Comparison of ENCODE assay signal across 15 mouse cellular contexts in the genomic region with DNA sequence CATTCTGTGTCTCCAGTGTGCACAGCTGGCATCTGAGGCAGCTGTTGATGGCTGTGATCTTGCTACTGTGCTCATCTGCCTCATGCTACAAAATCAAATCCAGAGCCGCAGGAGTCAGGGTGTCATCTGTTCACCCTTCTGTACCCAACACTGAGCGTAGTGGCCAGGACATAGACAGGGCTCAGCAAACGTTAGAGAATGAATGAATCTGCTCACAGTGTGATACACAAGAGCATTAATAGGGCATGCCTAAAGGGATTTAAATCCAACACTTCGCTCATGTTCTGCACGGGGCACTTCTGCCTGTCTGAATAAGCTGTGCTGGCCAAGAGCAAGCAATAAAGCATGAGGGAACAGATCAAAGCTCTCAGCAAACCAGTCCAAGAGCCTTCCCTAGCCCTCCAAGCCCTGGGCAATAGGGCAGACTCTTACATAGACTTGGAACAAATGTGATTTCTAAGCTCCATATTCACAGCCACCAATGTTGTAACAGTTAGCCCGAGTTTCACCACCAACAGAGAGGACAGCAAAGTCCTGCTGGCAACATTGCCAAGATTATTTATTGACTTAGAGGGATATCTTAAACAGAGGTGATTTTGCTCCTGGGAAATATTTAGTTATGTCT.
A peak's percentile ranks its signal among the peaks of the same experiment; 100 is the strongest.
DNase-seq lines count a peak whose midpoint lies in the region; ATAC-seq and TF ChIP-seq lines count a peak whose summit lies in the region.
"Had no signal": no experiment of that assay in that cellular context is flagged by ENCODE, and none has a peak within 500 bp of the region (broad histone marks: within the 10 kb centered on the region; RNA-seq: fewer than 3 reads in every experiment).

No protein-coding gene starts in this region.

- H3K27me3 ChIP-seq in kidney, embryonic 14.5 days (ENCODE audit: control insufficient read depth, insufficient read depth, low read length): no peaks in the 10 kb centered on the region
- H3K27me3 ChIP-seq in lung, postnatal 0 days (replicated peaks; ENCODE audit: insufficient read depth, low read length): no peaks in the 10 kb centered on the region
- no peaks in the 10 kb centered on the region for H3K27me3 ChIP-seq in midbrain, embryonic 15.5 days (replicated peaks)
- no peaks in the 10 kb centered on the region for H3K27me3 ChIP-seq in embryonic facial prominence, embryonic 10.5 days (replicated peaks; ENCODE audit: low read depth, poor library complexity, severe bottlenecking)
- H3K27me3 ChIP-seq: embryonic facial prominence, embryonic 12.5 days; limb, embryonic 12.5 days; neural tube, embryonic 13.5 days; stomach, embryonic 15.5 days had no signal

- TF ChIP-seq CTCF in lung, postnatal 0 days (IDR thresholded peaks at IDR 0.05): no peak

- H3K9me3 ChIP-seq in kidney, embryonic 14.5 days (ENCODE audit: control insufficient read depth, low read length): no peaks in the 10 kb centered on the region
- H3K9me3 ChIP-seq in lung, postnatal 0 days (ENCODE audit: low read length): no peaks in the 10 kb centered on the region
- no peaks in the 10 kb centered on the region for H3K9me3 ChIP-seq in midbrain, embryonic 15.5 days
- no peaks in the 10 kb centered on the region for H3K9me3 ChIP-seq in embryonic facial prominence, embryonic 10.5 days
- H3K9me3 ChIP-seq: embryonic facial prominence, embryonic 12.5 days; forebrain, embryonic 10.5 days; limb, embryonic 12.5 days; neural tube, embryonic 13.5 days; stomach, embryonic 15.5 days had no signal

- DNase-seq in kidney, adult 11 months: peak; percentile 23
- DNase-seq in lung, postnatal 0 days (ENCODE audit: low spot score): peak; percentile 36
- DNase-seq in lung, postnatal 25 days (ENCODE audit: low spot score): no peak
- peak; percentile 90 for DNase-seq in gonadal fat pad, adult 2 months (ENCODE audit: low read depth)
- no peak for DNase-seq in embryonic facial prominence, embryonic 10.5 days (ENCODE audit: low spot score)
- DNase-seq: cerebellum, adult 11-12 months; gastrocnemius, postnatal 14 days had no signal

- H3K36me3 ChIP-seq in kidney, embryonic 14.5 days (ENCODE audit: control insufficient read depth, insufficient read depth, low read length): no peaks in the 10 kb centered on the region
- no peaks in the 10 kb centered on the region for H3K36me3 ChIP-seq in lung, postnatal 0 days (ENCODE audit: insufficient read depth, low read length)
- H3K36me3 ChIP-seq in midbrain, embryonic 15.5 days (replicated peaks): no peaks in the 10 kb centered on the region
- no peaks in the 10 kb centered on the region for H3K36me3 ChIP-seq in embryonic facial prominence, embryonic 10.5 days (replicated peaks)
- H3K36me3 ChIP-seq: embryonic facial prominence, embryonic 12.5 days; forebrain, embryonic 10.5 days; limb, embryonic 12.5 days; neural tube, embryonic 13.5 days; stomach, embryonic 15.5 days had no signal

- H3K4me3 ChIP-seq in kidney, embryonic 14.5 days (ENCODE audit: low read length): no peak overlapping the region
- no peak overlapping the region for H3K4me3 ChIP-seq in lung, postnatal 0 days (ENCODE audit: low read depth, low read length)
- H3K4me3 ChIP-seq in midbrain, embryonic 15.5 days: no peak overlapping the region
- H3K4me3 ChIP-seq in embryonic facial prominence, embryonic 10.5 days: no peak overlapping the region
- H3K4me3 ChIP-seq: embryonic facial prominence, embryonic 12.5 days; forebrain, embryonic 10.5 days; limb, embryonic 12.5 days; neural tube, embryonic 13.5 days; stomach, embryonic 15.5 days had no signal

- no peak for ATAC-seq in kidney, embryonic 14.5 days (ENCODE audit: low FRiP score, low TSS enrichment)
- ATAC-seq in lung, postnatal 0 days: peak; percentile 37; the same call in 1 of the 2 replicates
- 0 out of 2 replicates have a peak, but pooled peaks have one; percentile 37 for ATAC-seq in midbrain, embryonic 15.5 days (replicated peaks)

- WGBS in kidney, embryonic 14.5 days: 67% methylated on average over 6 of the region's 6 CpGs
- 64% methylated on average over 6 of the region's 6 CpGs for WGBS in lung, postnatal 0 days
- 35% methylated on average over 6 of the region's 6 CpGs for WGBS in midbrain, embryonic 15.5 days
- WGBS in embryonic facial prominence, embryonic 10.5 days: 73% methylated on average over 6 of the region's 6 CpGs

- H3K27ac ChIP-seq in kidney, embryonic 14.5 days (ENCODE audit: low read depth, low read length): no peak overlapping the region
- H3K27ac ChIP-seq in lung, postnatal 0 days (ENCODE audit: low read length): no peak overlapping the region
- H3K27ac ChIP-seq in midbrain, embryonic 15.5 days: no peak overlapping the region
- H3K27ac ChIP-seq in embryonic facial prominence, embryonic 10.5 days (replicated peaks): no peak overlapping the region
- H3K27ac ChIP-seq: embryonic facial prominence, embryonic 12.5 days; forebrain, embryonic 10.5 days; limb, embryonic 12.5 days; neural tube, embryonic 13.5 days; stomach, embryonic 15.5 days had no signal

- no peak overlapping the region for H3K9ac ChIP-seq in kidney, embryonic 14.5 days (ENCODE audit: low read depth, low read length)
- H3K9ac ChIP-seq in lung, postnatal 0 days (replicated peaks; ENCODE audit: low read depth): no peak overlapping the region
- no peak overlapping the region for H3K9ac ChIP-seq in midbrain, embryonic 15.5 days
- H3K9ac ChIP-seq: embryonic facial prominence, embryonic 12.5 days; limb, embryonic 12.5 days; neural tube, embryonic 13.5 days; stomach, embryonic 15.5 days had no signal

- TF ChIP-seq EP300 in lung, postnatal 0 days (IDR thresholded peaks at IDR 0.05): no peak

- no peak overlapping the region for H3K4me2 ChIP-seq in kidney, embryonic 14.5 days (replicated peaks; ENCODE audit: low read depth, low read length)
- no peak overlapping the region for H3K4me2 ChIP-seq in lung, postnatal 0 days (replicated peaks; ENCODE audit: low read depth, low read length)
- no peak overlapping the region for H3K4me2 ChIP-seq in midbrain, embryonic 15.5 days
- H3K4me2 ChIP-seq: embryonic facial prominence, embryonic 12.5 days; heart, embryonic 11.5 days; limb, embryonic 12.5 days; neural tube, embryonic 13.5 days; stomach, embryonic 15.5 days had no signal

- 0 out of 2 replicates have a peak, but pooled peaks cover 4% of the 10 kb centered on the region for H3K4me1 ChIP-seq in kidney, embryonic 14.5 days (ENCODE audit: control insufficient read depth, insufficient read depth, low read length)
- H3K4me1 ChIP-seq in lung, postnatal 0 days (ENCODE audit: insufficient read depth, low read depth, low read length): no peaks in the 10 kb centered on the region; the same call in 1 of the 2 replicates
- H3K4me1 ChIP-seq in midbrain, embryonic 15.5 days: peaks cover 12% of the 10 kb centered on the region
- peaks cover 24% of the 10 kb centered on the region for H3K4me1 ChIP-seq in embryonic facial prominence, embryonic 10.5 days
- H3K4me1 ChIP-seq: stomach, embryonic 15.5 days had no signal

Comparison
In these comparisons a context has a peak if more than half of its experiments do, and no peak if none do; other contexts are left out.
1. DNase-seq: peak in kidney, adult 11 months (single experiment), lung, postnatal 0 days (single experiment) and gonadal fat pad, adult 2 months (single experiment); none in lung, postnatal 25 days (single experiment) and embryonic facial prominence, embryonic 10.5 days (single experiment).